Mouse (Mus musculus) hindbrain, postnatal 0 days (tissue): ENCODE data around the gene Tle2. TPM values are rescaled to one million over a fixed set of nuclear protein-coding genes. Genes with fewer than 3 reads are reported as not detected.

Source experiments
- ATAC-seq: fragments of 200-750 bp; cut with Nextera tagmentation; 2 replicates; pipeline ENCODE4 v1.8.0; 2017; ENCODE audit warnings: mild to moderate bottlenecking, moderate TSS enrichment, moderate library complexity
- DNase-seq: peaks from one replicate; pipeline ENCODE4 v3.0.0-alpha.2; 2015; ENCODE audit warnings: low spot score
- H3K27ac ChIP-seq: fragments of 300-500 bp; sonication (generic); 2 replicates; pipeline ENCODE4 v1.5.1; 2014; ENCODE audit warnings: mild to moderate bottlenecking
- H3K27me3 ChIP-seq: fragments of 300-500 bp; sonication (generic); 2 replicates; pipeline ENCODE4 v1.6.1; 2014; ENCODE audit warnings: low read length, mixed read lengths; ENCODE audit not compliant: insufficient read depth
- H3K36me3 ChIP-seq: fragments of 300-500 bp; sonication (generic); 2 replicates; pipeline ENCODE4 v1.6.1; 2014; ENCODE audit warnings: low read length, mixed read lengths; ENCODE audit not compliant: insufficient read depth
- H3K4me1 ChIP-seq: fragments of 300-500 bp; sonication (generic); 2 replicates; pipeline ENCODE4 v1.6.1; 2014; ENCODE audit warnings: antibody characterized with exemption, low read length, mixed read lengths; ENCODE audit not compliant: insufficient read depth
- H3K4me2 ChIP-seq: fragments of 300-500 bp; sonication (generic); 2 replicates; pipeline ENCODE4 v1.6.1; 2014; ENCODE audit warnings: low read depth, mild to moderate bottlenecking, low read length, moderate library complexity, mixed read lengths
- H3K4me3 ChIP-seq: fragments of 300-500 bp; sonication (generic); 2 replicates; pipeline ENCODE4 v1.5.1; 2014; ENCODE audit warnings: low read length
- H3K9ac ChIP-seq: fragments of 300-500 bp; sonication (generic); replicated peaks from 2 replicates; pipeline ENCODE4 v1.6.1; 2014; ENCODE audit warnings: mild to moderate bottlenecking, low read length, moderate library complexity, mixed read lengths
- H3K9me3 ChIP-seq: fragments of 300-500 bp; sonication (generic); 2 replicates; pipeline ENCODE4 v1.6.1; 2016; ENCODE audit warnings: low read length, mixed read lengths
- CTCF ChIP-seq: IDR thresholded peaks from 2 replicates; pipeline ENCODE4 v1.5.1; 2016; ENCODE audit warnings: antibody characterized with exemption, control low read depth, low read depth
- WGBS: fragments of 180-500 bp; shearing (Covaris S2); extraction: QIAGEN DNeasy Blood & Tissue Kit; methylation state at CpG from one replicate; pipeline ENCODE4 v1.1.7; 2014; 5-methylcytosine and 5-hydroxymethylcytosine counted together
- polyA plus RNA-seq: library from polyadenylated mRNA; unstranded; fragments of >200 nt; fragmentation: Nextera tagmentation; extraction: Ambion mirVana; gene quantifications from 2 replicates; pipeline ENCODE4 v1.2.1, GENCODE M21; 2015
- total RNA-seq: library from RNA; depleted of rRNA; stranded (reverse); fragments of >200 nt; gene quantifications from 2 replicates; pipeline ENCODE4 v1.2.3, GENCODE M21; 2014

Gene Tle2
- total and polyA plus RNA-seq, 2 experiments from 2014 or later = 28.8 to 43.7 TPM

DNA sequence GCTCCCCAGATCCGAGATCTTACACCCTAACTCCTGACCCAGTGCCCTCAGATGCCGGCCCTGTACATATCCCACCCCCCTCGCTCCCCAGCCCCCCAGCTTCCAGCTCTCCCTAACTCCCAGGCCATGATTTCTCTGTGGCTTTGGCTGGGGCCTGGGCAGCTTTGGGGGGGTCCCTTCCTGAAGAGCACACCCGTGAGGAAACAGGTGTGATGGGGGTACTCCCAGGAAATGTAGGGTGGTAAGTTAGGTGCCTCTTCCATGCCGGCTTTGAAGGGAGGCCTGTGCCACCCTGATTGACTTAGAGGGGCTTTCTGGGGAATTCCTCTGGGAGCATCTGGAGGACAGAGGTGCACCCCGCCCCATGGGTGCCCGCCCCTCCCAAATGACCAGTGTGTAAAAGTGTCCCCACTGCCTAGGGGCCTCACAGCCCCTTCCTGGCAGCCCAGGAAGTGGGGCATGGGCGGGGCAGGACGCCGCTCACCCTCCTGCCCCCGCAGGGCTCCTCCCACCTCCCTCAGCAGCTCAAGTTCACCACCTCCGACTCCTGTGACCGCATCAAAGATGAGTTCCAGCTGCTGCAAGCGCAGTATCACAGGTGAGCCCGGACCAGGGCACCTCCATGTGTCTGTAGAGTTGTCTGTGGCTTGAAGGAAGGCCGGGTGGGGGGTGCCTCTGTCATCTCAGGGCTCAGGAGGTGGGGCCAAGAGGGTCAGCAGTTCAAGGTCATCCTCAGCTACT lies 13.5 kb upstream of the Tle2 start:
- Histone ChIP-seq H3K4me2 (peak overlapping the region; percentile 69), H3K4me3 (peak overlapping the region; percentile 53), H3K27ac (peak overlapping the region; percentile 85; the same call in 1 of the 2 replicates), H3K36me3 (peaks cover 8% of the 10 kb centered on the region; the same call in 1 of the 2 replicates), H3K4me1 (peaks cover 14% of the 10 kb centered on the region), H3K9ac (peak overlapping the region; percentile 76), H3K9me3 (no peaks in the 10 kb centered on the region), H3K27me3 (no peaks in the 10 kb centered on the region)
- ATAC-seq = no peak
- TF ChIP-seq CTCF = no peak
- WGBS = 25% methylated on average over 16 of the region's 16 CpGs
- no peak for DNase-seq

DNA sequence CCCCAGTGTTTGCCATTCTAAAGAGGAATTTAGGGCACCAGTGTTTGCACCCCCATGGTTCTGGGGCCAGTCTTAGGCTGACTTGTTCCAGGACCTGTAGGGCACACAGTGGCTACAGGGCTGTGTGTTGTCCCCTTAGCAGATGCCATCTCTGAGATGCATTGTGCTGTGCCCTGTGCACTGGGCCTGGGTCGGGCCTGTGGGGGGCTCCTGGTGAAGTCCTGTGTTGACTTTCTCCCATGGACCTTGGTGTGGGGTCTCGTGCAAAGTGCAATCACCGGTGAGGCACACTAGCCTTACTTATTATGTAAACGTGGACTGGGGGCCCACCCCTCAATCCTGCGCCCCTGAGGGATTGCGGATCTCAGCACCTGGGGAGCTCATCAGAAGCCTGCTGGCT lies 11.9 kb upstream of the Tle2 start:
- H3K27me3 ChIP-seq = no peaks in the 10 kb centered on the region
- no peak for ATAC-seq
- WGBS = 83% methylated on average over 6 of the region's 6 CpGs
- no peak overlapping the region for H3K4me3 ChIP-seq
- H3K9ac ChIP-seq = 0 out of 2 replicates have a peak overlapping the region, but pooled peaks have one; percentile 3
- no peak for DNase-seq
- no peak for TF ChIP-seq CTCF
- H3K4me2 ChIP-seq = no peak overlapping the region
- peaks cover 17% of the 10 kb centered on the region; the same call in 1 of the 2 replicates for H3K36me3 ChIP-seq
- H3K4me1 ChIP-seq = peaks cover 14% of the 10 kb centered on the region
- H3K9me3 ChIP-seq = no peaks in the 10 kb centered on the region
- H3K27ac ChIP-seq = no peak overlapping the region

DNA sequence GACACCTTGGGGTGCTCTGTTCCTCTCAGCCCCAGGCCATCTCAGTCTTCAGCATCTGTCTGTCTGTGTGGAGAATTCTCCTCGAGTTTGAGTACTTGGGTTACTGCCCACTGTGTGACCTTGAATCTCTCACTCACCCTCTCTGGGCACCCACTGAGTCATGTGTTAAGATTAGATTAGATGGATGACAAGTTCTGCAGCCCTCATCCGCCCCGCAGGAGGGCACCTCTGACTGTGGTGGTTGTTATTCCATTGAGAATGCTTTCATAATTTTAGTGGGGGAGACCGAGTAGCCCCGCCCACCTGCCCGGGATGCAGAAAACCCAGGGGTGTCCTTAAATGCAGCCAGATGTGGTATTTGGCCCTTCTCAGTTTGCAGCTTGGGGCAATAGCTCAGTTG lies 10.9 kb upstream of the Tle2 start:
- H3K27ac ChIP-seq = no peak overlapping the region
- H3K4me1 ChIP-seq = peaks cover 16% of the 10 kb centered on the region
- H3K9ac ChIP-seq = no peak overlapping the region
- DNase-seq = no peak
- 52% methylated on average over 6 of the region's 6 CpGs for WGBS
- no peak overlapping the region for H3K4me3 ChIP-seq
- H3K9me3 ChIP-seq = no peaks in the 10 kb centered on the region
- peaks cover 17% of the 10 kb centered on the region; the same call in 1 of the 2 replicates for H3K36me3 ChIP-seq
- no peaks in the 10 kb centered on the region for H3K27me3 ChIP-seq
- 0 out of 2 replicates have a peak overlapping the region, but pooled peaks have one; percentile 5 for H3K4me2 ChIP-seq
- TF ChIP-seq CTCF = no peak
- ATAC-seq = no peak

DNA sequence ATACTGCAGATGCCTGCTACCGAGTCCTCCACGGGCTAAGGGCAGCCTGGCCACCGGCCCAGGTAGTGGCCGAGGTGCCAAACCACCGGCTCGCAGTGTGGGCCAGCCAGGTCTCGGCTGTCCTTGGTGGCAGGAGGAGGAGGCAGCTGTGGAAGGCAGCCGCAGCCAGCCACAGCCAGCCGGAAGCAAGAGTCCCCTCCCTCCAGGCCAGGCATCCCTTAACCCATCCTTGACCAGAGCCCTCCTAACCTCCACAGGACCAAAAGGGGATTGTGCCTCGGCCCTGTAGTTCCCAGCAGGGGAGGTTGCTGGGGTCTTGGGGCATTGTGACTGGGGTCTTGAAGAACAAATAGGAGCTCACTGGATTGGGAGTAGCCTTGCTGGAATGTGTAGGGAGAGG lies 10.1 kb upstream of the Tle2 start:
- Histone ChIP-seq H3K27ac (peak overlapping the region; percentile 60), H3K9me3 (no peaks in the 10 kb centered on the region), H3K36me3 (peaks cover 17% of the 10 kb centered on the region; the same call in 1 of the 2 replicates), H3K4me1 (peaks cover 23% of the 10 kb centered on the region), H3K4me2 (peak overlapping the region; percentile 43), H3K27me3 (no peaks in the 10 kb centered on the region), H3K4me3 (peak overlapping the region; percentile 11; the same call in 1 of the 2 replicates), H3K9ac (no peak overlapping the region)
- DNase-seq (peak; percentile 53), ATAC-seq (peak; percentile 28; the same call in 1 of the 2 replicates)
- WGBS = 6% methylated on average over 10 of the region's 10 CpGs
- no peak for TF ChIP-seq CTCF

DNA sequence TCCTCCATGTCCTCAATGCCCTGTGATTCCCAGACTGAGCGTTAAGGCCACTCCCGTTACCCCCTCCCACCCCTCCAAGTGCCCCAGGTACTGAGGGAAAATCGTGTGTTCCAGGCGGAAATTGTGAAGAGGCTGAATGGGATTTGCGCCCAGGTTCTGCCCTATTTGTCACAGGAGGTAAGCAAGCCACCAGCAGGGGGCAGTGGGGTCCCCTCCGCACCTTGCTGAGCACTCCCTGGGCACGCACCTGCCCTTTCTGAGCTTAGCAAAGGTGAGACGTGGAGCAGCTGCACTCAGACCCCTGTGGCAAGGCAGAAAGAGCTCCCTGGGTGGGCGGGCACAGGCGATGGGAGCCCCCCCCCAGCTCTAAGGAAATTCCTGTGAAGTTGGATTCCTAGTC lies 9.6 kb upstream of the Tle2 start:
- H3K4me2 ChIP-seq = 0 out of 2 replicates have a peak overlapping the region, but pooled peaks have one; percentile 43
- no peak for ATAC-seq
- H3K27me3 ChIP-seq = no peaks in the 10 kb centered on the region
- H3K36me3 ChIP-seq = peaks cover 17% of the 10 kb centered on the region; the same call in 1 of the 2 replicates
- WGBS = 34% methylated on average over 10 of the region's 10 CpGs
- H3K27ac ChIP-seq = no peak overlapping the region
- peak; percentile 72 for TF ChIP-seq CTCF
- H3K9ac ChIP-seq = no peak overlapping the region
- DNase-seq = peak; percentile 56
- H3K4me1 ChIP-seq = peaks cover 23% of the 10 kb centered on the region
- no peak overlapping the region for H3K4me3 ChIP-seq
- H3K9me3 ChIP-seq = no peaks in the 10 kb centered on the region

GRCm38 (mm10) chr10:81565257-81566228 lies 8.8 kb upstream of the Tle2 start:
- no peak overlapping the region for H3K27ac ChIP-seq
- 43% methylated on average over 20 of the region's 20 CpGs for WGBS
- ATAC-seq (no peak), DNase-seq (no peak)
- H3K9me3 ChIP-seq = no peaks in the 10 kb centered on the region
- H3K4me2 ChIP-seq = no peak overlapping the region
- peaks cover 17% of the 10 kb centered on the region; the same call in 1 of the 2 replicates for H3K36me3 ChIP-seq
- no peaks in the 10 kb centered on the region for H3K27me3 ChIP-seq
- no peak overlapping the region for H3K4me3 ChIP-seq
- H3K4me1 ChIP-seq = peaks cover 24% of the 10 kb centered on the region
- TF ChIP-seq CTCF = no peak
- no peak overlapping the region for H3K9ac ChIP-seq
